Mouse (Mus musculus): ENCODE measurements around the gene Dtd2. TPM values are rescaled to one million over a fixed set of nuclear protein-coding genes. Genes with fewer than 3 reads are reported as not detected.

The Dtd2 gene
- 1 to 10 TPM; 4.1 to 8.3 (median 5.9) TPM for total RNA-seq (2022)

GRCm38 (mm10) chr12:52005877-52006632 lies at the start of gene Dtd2:
Gene Dtd2 (minus strand): TSS chr12:52006501.
- DNase-seq (ENCODE audit: low spot score), result peak; percentile 87

DNA sequence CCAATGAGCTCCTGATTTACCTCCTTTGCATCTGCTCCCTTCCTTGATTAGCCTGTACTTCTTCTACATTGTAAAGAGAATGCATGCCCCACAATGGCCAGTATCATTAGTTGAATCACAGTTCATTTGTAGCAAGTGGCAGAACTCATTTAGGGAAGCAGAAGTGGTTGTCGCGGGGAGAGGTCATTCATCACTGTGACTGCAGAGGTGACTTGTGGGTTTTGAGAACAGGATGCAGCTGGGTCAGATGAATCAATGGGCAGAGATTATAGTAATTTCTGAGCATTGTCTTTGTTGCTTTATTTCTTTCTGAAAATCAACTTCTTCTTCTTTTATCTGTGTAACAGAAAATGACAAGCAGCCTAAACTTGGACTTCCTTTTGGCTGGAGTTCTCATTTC lies 43.0 kb upstream of the Dtd2 start:
- DNase-seq (ENCODE audit: low spot score), result no peak

DNA sequence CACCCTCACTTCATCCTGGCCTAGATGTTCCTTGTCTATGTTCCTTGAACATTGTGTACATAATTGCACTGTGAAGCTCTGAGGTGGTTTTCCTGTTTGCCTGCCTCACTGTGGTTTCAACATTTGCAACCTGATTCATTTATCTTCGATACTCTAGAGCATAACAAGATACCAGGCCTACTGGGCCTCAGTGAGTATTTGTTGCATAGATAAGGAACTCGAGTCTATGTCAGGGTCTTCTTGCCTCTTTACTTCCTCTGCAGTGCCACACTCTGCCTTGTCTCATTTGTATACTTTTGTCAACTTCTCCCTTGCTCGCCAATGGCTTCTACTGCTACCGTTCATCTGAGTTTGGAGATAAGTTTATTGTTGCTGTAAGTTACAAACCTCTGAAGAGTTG lies 40.1 kb upstream of the Dtd2 start:
- DNase-seq (ENCODE audit: low spot score), result no peak

GRCm38 (mm10) chr12:52042818-52043336 lies 36.6 kb upstream of the Dtd2 start:
- DNase-seq (ENCODE audit: low spot score), result no peak

GRCm38 (mm10) chr12:52038352-52038751 lies 32.1 kb upstream of the Dtd2 start:
- DNase-seq (ENCODE audit: low spot score), result no peak

DNA sequence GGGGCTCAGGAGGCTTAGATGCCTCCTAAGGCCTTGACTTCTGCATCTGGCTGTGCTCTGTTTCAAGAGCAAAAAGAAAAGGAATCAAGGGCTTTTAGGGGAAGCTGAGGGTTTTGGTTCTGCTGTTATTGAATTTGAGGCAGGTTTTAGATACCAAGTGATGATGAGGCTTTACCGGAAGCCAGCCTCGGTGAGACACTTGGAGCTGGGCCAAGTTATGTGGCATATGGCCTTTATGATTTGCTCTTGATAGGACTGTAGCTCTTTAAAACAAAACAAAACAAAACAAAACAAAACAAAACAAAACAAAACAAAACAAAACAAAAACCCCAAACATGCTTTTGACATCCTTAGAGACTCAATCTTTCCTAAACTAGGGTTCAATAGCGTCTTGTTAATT lies 28.7 kb upstream of the Dtd2 start:
- no peak for DNase-seq (ENCODE audit: low spot score)

GRCm38 (mm10) chr12:52032276-52032675 lies 26.0 kb upstream of the Dtd2 start:
- DNase-seq (ENCODE audit: low spot score), result no peak

- DNase-seq (ENCODE audit: low spot score), result no peak
These were observed 21.7 kb upstream of the Dtd2 start, which contains the start of gene Gpr33 for GRCm38 (mm10) chr12:52027963-52028362. Gene Gpr33 (minus strand): TSS chr12:52028063.

GRCm38 (mm10) chr12:52014494-52015029 lies 8.3 kb upstream of the Dtd2 start:
- DNase-seq (ENCODE audit: low spot score), result no peak

- DNase-seq (ENCODE audit: low spot score), result no peak
These were observed 7.7 kb upstream of the Dtd2 start for GRCm38 (mm10) chr12:52014044-52014443.

GRCm38 (mm10) chr12:52013274-52013673 lies 7.0 kb upstream of the Dtd2 start:
- DNase-seq (ENCODE audit: low spot score), result no peak

- no peak for DNase-seq (ENCODE audit: low spot score)
These were observed 5.9 kb upstream of the Dtd2 start for GRCm38 (mm10) chr12:52012159-52012558.

DNA sequence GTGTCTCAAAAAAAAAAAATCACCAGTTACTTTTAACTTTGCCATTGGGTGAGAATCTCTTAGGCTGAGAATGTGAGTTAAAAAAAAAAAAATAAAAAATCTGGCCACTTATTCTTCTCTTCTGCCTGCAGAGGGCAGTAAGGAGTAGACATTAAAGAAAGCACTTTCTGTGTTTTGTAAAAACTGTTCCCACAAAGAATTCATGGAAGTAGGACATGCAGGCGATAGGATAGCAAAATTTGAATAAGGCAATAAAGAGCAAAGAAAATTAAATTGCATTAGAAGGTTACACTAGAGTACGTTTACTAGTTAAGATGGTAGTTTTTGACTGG lies 4.3 kb upstream of the Dtd2 start:
- peak; percentile 21 for DNase-seq (ENCODE audit: low spot score)

DNA sequence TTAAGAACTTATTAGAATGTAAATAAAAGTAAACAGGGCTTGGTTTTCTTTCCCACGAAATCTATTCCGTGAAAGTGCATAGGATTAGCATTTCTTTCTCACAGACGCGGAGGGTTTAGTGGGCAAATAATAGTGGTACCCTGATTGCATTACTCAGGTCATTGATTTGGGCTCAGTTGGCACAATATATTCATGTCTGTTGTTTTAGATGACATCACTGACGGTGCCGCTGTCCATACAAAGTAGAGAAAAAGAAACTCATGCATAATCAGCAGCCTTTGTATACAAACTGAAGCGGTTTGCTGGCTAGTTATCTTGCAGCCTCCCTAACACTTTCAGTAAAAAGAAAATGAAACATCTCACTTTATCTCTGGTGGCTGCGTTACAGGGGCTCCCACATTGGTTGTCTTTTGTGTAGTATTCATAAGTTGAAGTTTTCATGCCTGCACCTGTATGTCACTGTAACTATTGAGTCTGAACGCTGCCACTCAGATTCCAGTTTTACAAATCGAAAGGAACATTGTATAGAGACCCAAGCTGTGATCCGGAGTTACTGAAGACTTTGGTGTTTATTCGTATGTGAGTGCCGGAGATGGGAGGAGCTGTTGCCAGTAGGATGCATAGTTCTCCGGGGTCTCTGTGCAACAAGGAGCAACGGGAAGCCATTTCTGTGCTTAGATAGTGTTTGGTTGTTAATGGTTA lies 3.8 kb upstream of the Dtd2 start:
- no peak for DNase-seq (ENCODE audit: low spot score)

GRCm38 (mm10) chr12:52006633-52006994 lies 313 bp upstream of the Dtd2 start:
- no peak for DNase-seq (ENCODE audit: low spot score)

- DNase-seq (ENCODE audit: low spot score), result no peak
These were observed 3.6 kb downstream of the Dtd2 start for GRCm38 (mm10) chr12:52002746-52003145.

DNA sequence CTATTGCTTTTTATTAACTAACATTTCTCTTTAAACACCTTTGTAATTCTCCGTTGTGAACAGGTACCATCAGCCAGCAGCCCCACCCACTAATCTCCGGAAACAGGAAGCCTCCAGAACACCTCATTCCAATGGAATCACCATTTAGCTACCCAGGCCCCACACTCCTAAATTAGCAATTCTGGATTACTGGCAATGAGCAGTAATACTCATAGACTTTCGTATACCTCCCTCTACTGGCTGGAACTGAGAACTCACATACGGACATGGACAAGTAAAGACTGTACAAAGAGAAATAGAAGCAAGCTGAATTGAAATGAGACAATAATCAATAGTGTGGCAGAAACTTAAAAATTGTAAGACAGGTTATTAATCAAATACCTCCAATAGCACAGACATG lies 4.8 kb downstream of the Dtd2 start:
- DNase-seq (ENCODE audit: low spot score), result peak; percentile 85

DNA sequence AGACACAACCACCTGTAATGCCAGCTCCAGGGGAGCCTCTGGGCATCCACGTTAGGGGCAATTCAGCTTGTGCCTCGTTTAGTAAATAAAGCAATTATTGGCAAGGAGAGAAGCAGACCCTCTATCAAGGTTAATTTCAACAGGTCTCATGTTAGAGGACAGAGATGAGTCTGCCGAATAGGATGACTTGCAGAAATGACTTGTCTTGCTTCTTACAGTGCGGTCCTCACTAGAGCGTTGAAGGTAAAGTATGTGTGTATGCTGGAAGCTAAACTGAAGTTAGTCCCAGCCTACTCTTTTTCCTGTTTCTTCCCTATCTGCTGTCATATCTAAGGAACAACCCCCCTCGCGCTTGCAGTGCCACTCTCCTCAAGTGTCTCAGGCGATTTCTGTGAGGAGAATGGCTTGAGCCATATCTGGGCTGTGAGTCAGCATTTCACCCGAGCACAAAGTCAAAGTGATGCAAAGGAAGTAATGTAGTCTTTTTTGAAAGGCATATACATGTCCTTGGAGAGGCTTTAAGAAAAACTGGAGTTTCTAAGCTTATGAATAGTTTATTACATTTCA lies 7.9 kb downstream of the Dtd2 start:
- DNase-seq (ENCODE audit: low spot score), result no peak

DNA sequence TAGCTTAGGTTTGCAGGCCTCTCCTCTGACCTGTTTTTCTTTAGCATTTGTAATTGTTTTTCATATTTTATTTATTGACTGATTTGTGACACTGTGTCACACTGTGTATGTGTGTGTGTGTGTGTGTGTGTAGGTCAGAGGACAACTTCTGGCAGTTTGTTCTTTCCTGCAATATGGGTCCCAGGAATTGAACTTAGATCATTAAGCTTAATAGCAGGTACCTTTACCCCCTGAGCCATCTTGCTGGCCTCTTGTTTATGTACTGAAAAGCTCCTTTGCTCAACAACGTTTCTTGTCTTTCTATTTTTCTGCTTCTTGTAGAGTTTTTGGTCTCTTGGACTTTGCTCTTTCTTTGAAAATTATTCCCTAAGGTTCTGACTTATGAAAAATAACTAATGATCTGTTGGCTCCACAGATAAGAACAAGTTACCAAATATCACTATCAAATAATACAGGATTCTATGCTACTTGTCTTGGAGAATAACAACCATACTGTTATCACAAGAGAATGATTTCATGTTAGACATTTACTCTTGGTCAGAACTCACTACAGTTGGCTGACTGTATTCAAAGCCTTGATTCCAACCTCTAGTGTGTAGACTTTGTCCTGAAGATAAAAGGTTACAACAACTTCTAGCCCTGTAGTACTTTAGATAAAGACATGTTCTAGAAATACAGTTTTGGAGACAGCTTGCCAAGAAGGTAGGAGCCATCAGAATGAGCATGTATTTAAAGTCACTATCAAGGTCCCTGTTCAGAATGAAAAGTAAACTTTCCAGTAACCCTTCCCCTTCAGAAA lies 10.4 kb downstream of the Dtd2 start:
- no peak for DNase-seq (ENCODE audit: low spot score)

DNA sequence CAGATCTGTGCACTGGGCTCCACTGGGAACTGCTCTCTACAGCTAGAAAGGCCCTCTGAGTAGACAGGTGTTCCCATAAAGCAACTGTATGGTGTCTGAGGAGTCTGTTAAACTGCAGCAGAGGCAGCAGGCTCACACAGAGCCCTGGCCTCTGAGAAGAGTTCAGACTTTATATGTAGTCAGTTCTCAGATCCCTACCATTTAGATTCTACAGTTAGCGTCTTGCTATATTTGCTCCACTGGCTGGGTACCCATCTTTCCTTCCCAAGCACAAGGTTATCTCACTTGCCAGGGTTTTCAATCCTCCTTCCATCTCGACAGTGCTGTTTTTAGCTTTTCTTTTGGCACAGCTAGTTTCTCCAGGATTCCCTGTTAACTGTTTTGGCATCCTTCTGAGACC lies 15.7 kb downstream of the Dtd2 start:
- DNase-seq (ENCODE audit: low spot score), result no peak

GRCm38 (mm10) chr12:51988536-51988935 lies 17.8 kb downstream of the Dtd2 start:
- DNase-seq (ENCODE audit: low spot score), result no peak

DNA sequence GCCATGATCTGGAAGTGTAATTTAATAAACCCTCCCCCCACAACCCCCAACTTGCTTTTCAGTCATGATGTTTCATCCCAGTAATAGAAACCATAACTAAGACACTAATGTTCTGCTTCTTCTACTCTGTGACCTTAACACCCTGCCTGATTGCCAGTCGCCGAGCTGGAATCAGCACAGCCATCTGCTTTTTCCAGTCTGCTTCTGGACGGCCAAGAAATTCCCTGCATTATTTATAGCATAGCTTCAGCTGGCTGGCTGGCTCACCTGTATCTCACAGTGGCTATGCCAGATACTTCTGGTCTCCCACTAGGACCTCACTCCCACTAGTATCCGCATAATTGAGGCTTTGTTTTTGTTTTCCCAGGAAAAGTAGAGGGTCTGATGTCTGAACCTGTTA lies 20.5 kb downstream of the Dtd2 start:
- peak; percentile 46 for DNase-seq (ENCODE audit: low spot score)

Measured in heart, adult 8-10 months (tissue).